Mouse (Mus musculus): Measurements from ENCODE around the gene Armc3. TPM values are rescaled to one million over a fixed set of nuclear protein-coding genes. Genes with fewer than 3 reads are reported as not detected.
A peak's percentile ranks its signal among the peaks of the same experiment; 100 is the strongest.

Armc3 gene
- polyA plus RNA-seq, 1 experiment from 2014 or later = 0.08 TPM

DNA sequence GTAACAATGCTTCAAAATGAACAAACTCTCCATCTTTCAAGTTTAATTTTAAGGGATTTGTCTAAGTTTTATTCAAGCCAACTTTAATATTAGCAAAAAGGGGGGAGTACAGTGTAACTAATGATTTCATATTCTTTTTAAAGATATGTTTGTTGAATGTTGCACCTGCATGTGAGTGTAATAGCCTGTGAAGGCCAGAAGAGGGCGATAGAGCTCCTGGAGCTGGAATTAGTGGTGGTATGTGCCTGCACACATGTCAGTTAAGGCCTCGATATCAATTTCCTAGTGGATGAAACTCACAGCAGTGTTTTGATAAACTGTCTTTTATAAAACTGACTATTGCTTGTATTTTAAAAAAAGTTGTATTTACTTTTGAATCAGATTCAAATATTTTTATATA lies 39.7 kb downstream of the Armc3 start:
- Histone ChIP-seq H3K9me3 (replicated peaks) (no peaks in the 10 kb centered on the region), H3K4me3 (no peak overlapping the region), H3K36me3 (no peaks in the 10 kb centered on the region), H3K27ac (no peak overlapping the region), H3K4me1 (no peaks in the 10 kb centered on the region), H3K27me3 (ENCODE audit: low read depth, poor library complexity, severe bottlenecking) (no peaks in the 10 kb centered on the region)
- 59% methylated on average over 2 of the region's 2 CpGs for WGBS
- DNase-seq (ENCODE audit: low spot score) = no peak

DNA sequence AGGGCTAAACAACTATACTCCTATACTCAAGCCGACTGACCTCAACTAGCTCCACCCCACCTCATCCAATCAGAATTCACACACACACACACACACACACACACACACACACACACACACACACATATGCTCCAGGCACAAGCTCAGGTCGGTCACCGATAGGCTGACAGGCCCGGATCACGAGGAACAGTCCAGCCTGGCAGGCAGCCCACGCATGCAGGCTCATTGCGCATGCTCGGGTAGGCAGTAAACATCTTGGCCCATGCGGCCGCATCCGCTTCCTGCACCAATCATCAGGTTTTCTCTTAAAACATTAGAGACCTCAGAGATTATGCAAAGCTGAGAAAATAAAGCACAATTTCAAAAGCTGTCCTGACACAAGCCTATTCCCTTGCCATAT lies 50.5 kb downstream of the Armc3 start:
- no peaks in the 10 kb centered on the region for H3K27me3 ChIP-seq (ENCODE audit: low read depth, poor library complexity, severe bottlenecking)
- DNase-seq (ENCODE audit: low spot score) = no peak
- no peaks in the 10 kb centered on the region for H3K36me3 ChIP-seq
- H3K9me3 ChIP-seq (replicated peaks) = no peaks in the 10 kb centered on the region; the same call in 1 of the 2 replicates
- no peaks in the 10 kb centered on the region for H3K4me1 ChIP-seq
- WGBS = 90% methylated on average over 11 of the region's 11 CpGs
- no peak overlapping the region for H3K4me3 ChIP-seq
- H3K27ac ChIP-seq = no peak overlapping the region

DNA sequence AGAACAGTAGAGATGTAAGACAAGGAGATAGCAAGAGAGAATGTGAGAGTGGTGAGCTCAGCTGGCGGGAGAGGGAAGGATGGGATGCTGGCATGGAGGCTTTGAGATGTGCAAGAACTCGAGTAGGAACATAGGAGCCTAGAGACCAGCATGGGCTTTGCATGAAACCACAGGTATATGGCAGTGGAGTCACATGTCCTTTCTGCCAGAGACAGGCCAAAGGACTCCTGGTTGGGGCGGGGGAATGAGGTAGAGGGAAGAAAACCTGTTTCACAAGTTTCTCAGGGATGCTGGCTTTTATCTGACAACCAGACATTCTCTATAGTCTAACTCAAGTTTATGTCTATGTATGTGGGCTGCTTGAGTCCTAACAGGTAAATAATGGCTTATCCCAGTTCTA lies 55.9 kb downstream of the Armc3 start:
- Histone ChIP-seq H3K36me3 (no peaks in the 10 kb centered on the region), H3K27ac (no peak overlapping the region), H3K4me3 (no peak overlapping the region), H3K4me1 (no peaks in the 10 kb centered on the region), H3K9me3 (replicated peaks) (no peaks in the 10 kb centered on the region), H3K27me3 (ENCODE audit: low read depth, poor library complexity, severe bottlenecking) (0 out of 2 replicates have a peak, but pooled peaks cover 4% of the 10 kb centered on the region)
- DNase-seq (ENCODE audit: low spot score) = no peak
- WGBS = 81% methylated on average over 3 of the region's 3 CpGs

DNA sequence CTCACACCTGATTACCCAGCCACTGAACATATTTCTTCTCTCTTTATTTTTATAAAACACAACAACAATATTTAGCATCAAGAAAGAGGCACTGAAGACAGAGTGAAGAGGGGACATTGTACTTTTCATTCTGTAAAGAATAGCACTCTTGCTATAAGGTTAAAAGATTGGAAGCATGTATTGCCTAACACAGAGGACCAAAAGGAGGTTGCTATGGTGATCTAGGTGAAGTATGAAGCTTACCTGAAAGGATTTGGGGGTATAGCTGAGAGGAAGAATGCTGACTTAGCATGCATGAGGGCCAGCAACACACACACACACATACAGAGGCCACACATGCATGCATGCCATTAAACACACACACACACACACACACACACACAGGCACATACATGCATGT lies 58.2 kb downstream of the Armc3 start:
- Histone ChIP-seq H3K27me3 (ENCODE audit: low read depth, poor library complexity, severe bottlenecking) (peaks cover 4% of the 10 kb centered on the region; the same call in 1 of the 2 replicates), H3K27ac (no peak overlapping the region), H3K4me1 (no peaks in the 10 kb centered on the region), H3K9me3 (replicated peaks) (no peaks in the 10 kb centered on the region), H3K4me3 (no peak overlapping the region), H3K36me3 (no peaks in the 10 kb centered on the region)
- no peak for DNase-seq (ENCODE audit: low spot score)

DNA sequence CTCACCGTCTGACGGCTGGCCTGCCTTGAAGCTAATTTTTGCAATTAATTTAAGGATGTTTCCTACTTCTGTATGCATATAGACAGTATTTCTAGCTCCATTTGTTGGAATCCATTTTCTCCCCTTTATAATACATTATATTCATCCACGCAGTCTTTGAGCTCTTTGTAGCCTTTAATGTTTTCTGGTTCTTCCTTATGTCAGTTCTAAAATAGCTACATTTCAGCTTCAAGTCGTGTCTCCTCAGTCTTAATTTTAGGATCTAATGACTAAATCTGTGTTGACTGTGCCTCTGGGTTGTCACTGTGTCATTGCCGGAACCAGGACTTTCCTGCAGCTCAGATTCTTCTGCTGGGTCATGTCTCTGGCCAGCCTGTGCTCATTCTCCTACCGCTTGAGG lies 61.3 kb downstream of the Armc3 start:
- WGBS = 89% methylated on average over 6 of the region's 6 CpGs
- Histone ChIP-seq H3K4me1 (no peaks in the 10 kb centered on the region), H3K36me3 (no peaks in the 10 kb centered on the region), H3K27ac (no peak overlapping the region), H3K9me3 (replicated peaks) (no peaks in the 10 kb centered on the region), H3K27me3 (ENCODE audit: low read depth, poor library complexity, severe bottlenecking) (peaks cover 24% of the 10 kb centered on the region), H3K4me3 (no peak overlapping the region)
- no peak for DNase-seq (ENCODE audit: low spot score)

DNA sequence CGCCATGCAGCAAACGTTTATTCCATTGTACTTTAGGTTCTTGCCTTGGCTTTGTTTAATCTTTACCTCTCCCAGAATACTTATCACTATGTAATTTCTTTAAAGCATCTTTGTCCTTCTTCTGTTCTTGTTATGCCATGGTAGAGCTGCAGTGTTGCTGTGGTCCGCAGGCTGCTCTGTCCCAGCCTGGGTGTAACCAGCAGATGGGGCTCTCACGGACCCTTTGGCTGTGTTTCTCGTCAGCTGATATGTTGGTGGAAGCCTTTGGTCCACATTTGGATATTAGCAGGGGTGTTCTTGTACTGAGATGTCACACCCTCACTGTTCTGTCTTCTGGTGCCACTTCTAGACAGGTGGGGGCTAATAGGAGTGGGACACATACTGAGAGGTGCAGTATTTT lies 64.3 kb downstream of the Armc3 start:
- Histone ChIP-seq H3K27ac (no peak overlapping the region), H3K36me3 (no peaks in the 10 kb centered on the region), H3K4me1 (no peaks in the 10 kb centered on the region), H3K27me3 (ENCODE audit: low read depth, poor library complexity, severe bottlenecking) (peaks cover 35% of the 10 kb centered on the region), H3K4me3 (no peak overlapping the region), H3K9me3 (replicated peaks) (no peaks in the 10 kb centered on the region)
- WGBS = 57% methylated on average over 5 of the region's 5 CpGs
- DNase-seq (ENCODE audit: low spot score) = no peak

DNA sequence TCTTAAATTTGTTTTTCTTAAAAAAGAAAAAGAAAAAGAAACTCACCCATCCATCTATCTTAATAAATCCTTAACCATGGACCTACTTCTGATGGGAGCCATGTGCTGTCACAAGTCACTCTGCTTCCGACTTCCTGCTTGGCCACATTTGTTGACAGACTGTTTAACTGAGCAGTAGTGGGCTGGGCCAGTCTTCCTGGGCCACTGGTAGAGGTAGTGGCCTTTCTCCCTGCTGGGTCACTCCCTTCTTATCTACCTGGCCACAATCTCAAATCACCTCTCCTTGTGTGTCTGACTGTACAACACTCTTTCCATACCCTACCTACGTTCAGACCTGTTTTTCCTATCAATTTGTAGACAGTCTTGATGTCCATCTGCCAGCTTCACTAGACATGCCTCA lies 66.7 kb downstream of the Armc3 start:
- Histone ChIP-seq H3K27me3 (ENCODE audit: low read depth, poor library complexity, severe bottlenecking) (peaks cover 59% of the 10 kb centered on the region), H3K4me1 (no peaks in the 10 kb centered on the region), H3K9me3 (replicated peaks) (no peaks in the 10 kb centered on the region), H3K27ac (no peak overlapping the region), H3K4me3 (no peak overlapping the region), H3K36me3 (no peaks in the 10 kb centered on the region)
- DNase-seq (ENCODE audit: low spot score) = no peak
- 77% methylated on average over 2 of the region's 2 CpGs for WGBS

DNA sequence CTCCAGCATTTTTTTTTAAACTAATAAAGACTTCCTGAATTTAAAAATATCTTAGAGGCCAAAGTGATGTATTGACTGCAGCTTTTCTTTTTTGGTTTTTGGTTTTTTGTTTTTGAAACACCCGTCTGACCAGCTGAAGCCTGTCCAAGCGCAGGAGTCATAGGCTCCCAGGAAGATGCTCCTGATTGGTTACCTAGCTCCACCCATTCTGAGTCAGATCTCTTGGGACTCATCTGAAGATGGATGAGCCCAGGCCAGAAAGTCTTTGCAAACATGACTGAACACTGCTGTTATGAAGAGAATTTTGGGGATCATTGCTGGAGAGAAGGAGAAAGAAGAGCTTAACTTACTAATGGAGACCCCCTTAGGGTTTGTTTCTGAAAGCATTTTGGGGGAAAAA lies 68.3 kb downstream of the Armc3 start:
- H3K4me3 ChIP-seq = no peak overlapping the region
- H3K4me1 ChIP-seq = no peaks in the 10 kb centered on the region
- H3K27ac ChIP-seq = no peak overlapping the region
- DNase-seq (ENCODE audit: low spot score) = no peak
- no peaks in the 10 kb centered on the region for H3K9me3 ChIP-seq (replicated peaks)
- no peaks in the 10 kb centered on the region for H3K36me3 ChIP-seq
- peaks cover 73% of the 10 kb centered on the region for H3K27me3 ChIP-seq (ENCODE audit: low read depth, poor library complexity, severe bottlenecking)
- 83% methylated on average over 2 of the region's 2 CpGs for WGBS

DNA sequence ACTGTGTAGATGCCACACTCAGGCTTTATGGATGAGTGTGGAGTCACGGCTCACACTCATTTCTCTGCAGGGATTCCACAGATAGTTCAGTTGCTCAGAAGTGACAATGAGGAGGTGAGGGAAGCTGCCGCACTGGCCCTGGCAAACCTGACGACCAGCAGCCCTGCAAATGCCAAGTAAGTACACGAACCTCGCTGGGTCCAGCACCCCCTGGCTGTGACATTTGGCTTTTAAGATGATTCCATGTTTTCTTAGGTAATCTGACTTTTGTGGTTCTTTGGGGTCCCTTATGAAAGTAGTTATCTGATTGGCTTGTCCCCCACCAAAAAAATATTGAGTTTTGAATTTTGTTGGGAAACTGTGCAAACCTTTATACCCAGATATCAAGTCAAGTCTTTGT lies 70.9 kb downstream of the Armc3 start:
- Histone ChIP-seq H3K4me3 (no peak overlapping the region), H3K36me3 (no peaks in the 10 kb centered on the region), H3K4me1 (no peaks in the 10 kb centered on the region), H3K27ac (no peak overlapping the region), H3K9me3 (replicated peaks) (no peaks in the 10 kb centered on the region), H3K27me3 (ENCODE audit: low read depth, poor library complexity, severe bottlenecking) (peaks cover 75% of the 10 kb centered on the region)
- WGBS = 60% methylated on average over 5 of the region's 5 CpGs
- no peak for DNase-seq (ENCODE audit: low spot score)

DNA sequence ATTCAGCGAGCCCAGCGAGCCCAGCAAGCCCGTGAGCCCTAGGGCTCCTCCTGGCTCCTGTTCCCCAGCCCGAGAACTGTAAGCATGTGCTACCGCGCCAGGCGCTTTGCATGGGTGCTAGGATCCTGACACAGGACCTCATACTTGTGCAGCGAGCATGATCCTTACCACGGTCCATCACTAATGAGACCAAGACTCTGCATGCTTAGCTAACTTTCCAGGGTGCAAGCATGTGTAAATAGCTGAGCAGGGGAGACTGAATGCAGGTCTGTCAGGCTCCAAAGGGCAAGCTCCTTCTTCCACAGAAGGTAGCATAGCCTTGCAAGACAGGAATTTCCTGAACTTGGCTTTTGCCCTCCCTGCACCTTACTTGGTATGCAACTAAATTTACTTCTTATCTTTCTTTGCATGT lies 71.6 kb downstream of the Armc3 start:
- Histone ChIP-seq H3K36me3 (no peaks in the 10 kb centered on the region), H3K9me3 (replicated peaks) (no peaks in the 10 kb centered on the region), H3K27ac (no peak overlapping the region), H3K4me1 (no peaks in the 10 kb centered on the region), H3K4me3 (no peak overlapping the region), H3K27me3 (ENCODE audit: low read depth, poor library complexity, severe bottlenecking) (peaks cover 70% of the 10 kb centered on the region)
- no peak for DNase-seq (ENCODE audit: low spot score)
- 33% methylated on average over 9 of the region's 9 CpGs for WGBS

DNA sequence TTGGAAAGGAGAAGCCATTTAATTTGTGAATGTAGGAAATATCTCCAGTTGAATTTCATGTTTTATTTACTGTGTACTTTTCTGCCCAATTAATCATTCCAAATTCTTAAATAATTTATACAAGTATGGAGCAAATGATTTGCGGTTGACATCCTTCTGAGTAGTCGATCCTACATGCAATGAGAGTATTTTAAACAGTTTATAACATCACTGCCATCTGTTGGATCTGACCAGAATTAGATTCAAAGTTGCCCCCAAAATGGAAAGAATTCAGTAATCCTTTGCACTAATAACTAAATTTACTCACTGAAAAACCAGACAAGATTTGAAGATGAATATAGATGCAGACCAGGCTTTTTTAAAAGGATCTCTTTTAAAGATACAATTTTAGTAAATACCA lies 75.5 kb downstream of the Armc3 start:
- H3K27ac ChIP-seq = no peak overlapping the region
- H3K36me3 ChIP-seq = no peaks in the 10 kb centered on the region
- H3K27me3 ChIP-seq (ENCODE audit: low read depth, poor library complexity, severe bottlenecking) = peaks cover 65% of the 10 kb centered on the region
- no peak for DNase-seq (ENCODE audit: low spot score)
- no peak overlapping the region for H3K4me3 ChIP-seq
- 0 out of 2 replicates have a peak, but pooled peaks cover 2% of the 10 kb centered on the region for H3K4me1 ChIP-seq
- H3K9me3 ChIP-seq (replicated peaks) = no peaks in the 10 kb centered on the region
- 80% methylated on average over 2 of the region's 2 CpGs for WGBS

DNA sequence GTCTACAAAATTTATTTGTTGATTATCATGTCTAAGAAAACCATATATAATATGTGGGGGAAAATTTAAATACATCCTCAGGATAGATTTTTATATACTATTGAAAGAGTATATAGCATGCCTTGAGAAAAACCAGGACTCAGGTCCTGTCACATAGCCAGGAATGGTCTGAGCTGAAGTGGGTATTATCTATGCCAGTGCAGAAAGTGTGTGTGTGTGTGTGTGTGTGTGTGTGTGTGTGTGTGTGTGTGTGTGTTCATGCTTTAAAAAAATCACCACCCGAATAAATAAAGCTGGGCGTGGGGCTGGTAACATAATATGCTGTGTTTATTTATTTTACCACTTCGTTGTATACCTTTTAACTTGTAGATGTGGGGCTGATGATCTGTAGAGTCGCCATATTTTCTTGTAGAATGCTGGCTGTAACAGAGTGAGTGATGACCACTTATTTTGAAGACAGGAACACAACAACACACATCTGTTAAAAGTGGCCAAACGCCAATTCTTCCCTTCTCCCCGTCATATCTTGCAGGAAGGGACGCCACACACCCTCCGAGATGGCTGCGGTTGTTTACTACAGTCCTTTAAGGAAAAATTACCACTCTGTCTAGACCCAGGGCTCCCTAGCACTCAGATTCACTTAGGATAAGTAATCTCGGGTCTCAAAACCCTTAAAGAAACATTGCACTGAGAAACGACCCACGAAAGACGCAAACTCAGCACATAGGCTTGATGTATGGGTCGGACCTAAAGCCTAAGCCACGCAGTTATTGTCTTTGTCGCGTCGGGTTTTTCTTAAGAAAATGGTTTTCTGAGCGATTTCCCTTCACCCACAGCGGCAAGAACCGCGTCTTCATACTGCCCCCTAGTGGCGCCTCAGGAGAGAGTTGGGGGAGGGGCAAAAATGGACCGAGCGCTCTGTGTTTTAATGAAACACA lies 76.8 kb downstream of the Armc3 start:
- Histone ChIP-seq H3K36me3 (no peaks in the 10 kb centered on the region), H3K4me1 (0 out of 2 replicates have a peak, but pooled peaks cover 2% of the 10 kb centered on the region), H3K9me3 (replicated peaks) (no peaks in the 10 kb centered on the region), H3K4me3 (peak overlapping the region; percentile 54), H3K27me3 (ENCODE audit: low read depth, poor library complexity, severe bottlenecking) (peaks cover 62% of the 10 kb centered on the region), H3K27ac (peak overlapping the region; percentile 83)
- 11% methylated on average over 25 of the region's 25 CpGs for WGBS
- DNase-seq (ENCODE audit: low spot score) = peak; percentile 88

DNA sequence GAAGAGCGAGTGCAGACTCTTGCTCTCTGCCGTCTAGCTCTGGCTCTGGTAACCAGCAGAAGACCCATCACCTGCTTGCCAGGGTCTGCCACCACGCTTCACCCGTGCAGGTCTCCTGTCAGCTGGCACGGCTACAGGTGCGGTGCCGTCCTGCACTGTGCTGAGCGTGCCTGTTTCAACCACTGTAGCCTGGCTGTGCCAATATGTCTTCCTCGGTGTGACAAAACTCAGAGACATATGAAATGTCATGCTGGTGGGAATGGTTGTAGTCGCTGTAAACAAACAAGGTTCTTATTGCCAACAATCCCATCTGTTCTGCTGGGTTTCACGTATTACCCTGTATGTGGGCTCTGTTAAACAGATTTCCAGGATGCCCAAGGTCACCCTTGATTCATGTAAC lies 81.2 kb downstream of the Armc3 start:
- no peaks in the 10 kb centered on the region for H3K36me3 ChIP-seq
- H3K4me3 ChIP-seq = no peak overlapping the region
- no peak for DNase-seq (ENCODE audit: low spot score)
- no peak overlapping the region for H3K27ac ChIP-seq
- H3K9me3 ChIP-seq (replicated peaks) = no peaks in the 10 kb centered on the region
- H3K27me3 ChIP-seq (ENCODE audit: low read depth, poor library complexity, severe bottlenecking) = peaks cover 37% of the 10 kb centered on the region
- 0 out of 2 replicates have a peak, but pooled peaks cover 2% of the 10 kb centered on the region for H3K4me1 ChIP-seq
- WGBS = 93% methylated on average over 11 of the region's 11 CpGs

Data from limb, embryonic 10.5 days (tissue).